Mouse (Mus musculus) left cerebral cortex, adult 18-20 months (tissue): ENCODE data around the gene Larp4b. TPM values are rescaled to one million over a fixed set of nuclear protein-coding genes. Genes with fewer than 3 reads are reported as not detected.

Experiments used
- total RNA-seq, 2 experiments: library from RNA; stranded (reverse); gene quantifications; 2 replicates each; pipeline ENCODE4 v1.2.3; 2021

Larp4b gene
- total RNA-seq, 2 experiments from 2014 or later = 69.3 to 73.4 TPM

Other genes starting within 250 kb of the Larp4b start
- gene Wdr37, start 222.0 kb upstream of the Larp4b start, total RNA-seq = 100 to 1,000 TPM in 1 of 2 experiments, 10 to 100 TPM in 1; 96.8 to 100 TPM
- gene Idi1, start 208.4 kb upstream of the Larp4b start, total RNA-seq = 10 to 100 TPM; 35.6 to 44.1 TPM
- gene Gm9745, start 145.7 kb upstream of the Larp4b start, total RNA-seq = not detected
- gene Idi2, start 141.0 kb upstream of the Larp4b start, total RNA-seq = not detected
- 10 to 100 TPM; 39.5 to 46.7 TPM for gene Gtpbp4, start 97.8 kb upstream of the Larp4b start, total RNA-seq
- gene Dip2c, start 182.6 kb downstream of the Larp4b start, total RNA-seq = 10 to 100 TPM; 65.5 to 68.1 TPM